Mouse (Mus musculus) embryonic fibroblast, embryonic 13.5 days (primary cell): ENCODE measurements around the gene Utf1.

Source experiments
- CTCF ChIP-seq: IDR thresholded peaks from 2 replicates; pipeline ENCODE4 v1.5.1; 2011; ENCODE audit warnings: mild to moderate bottlenecking, control low read depth, low read length, moderate library complexity, borderline replicate concordance; ENCODE audit not compliant: insufficient read depth
- POLR2A ChIP-seq: IDR thresholded peaks from 2 replicates; pipeline ENCODE4 v1.6.1; 2011; ENCODE audit warnings: low read depth, mild to moderate bottlenecking, control low read depth, low read length, moderate library complexity

DNA sequence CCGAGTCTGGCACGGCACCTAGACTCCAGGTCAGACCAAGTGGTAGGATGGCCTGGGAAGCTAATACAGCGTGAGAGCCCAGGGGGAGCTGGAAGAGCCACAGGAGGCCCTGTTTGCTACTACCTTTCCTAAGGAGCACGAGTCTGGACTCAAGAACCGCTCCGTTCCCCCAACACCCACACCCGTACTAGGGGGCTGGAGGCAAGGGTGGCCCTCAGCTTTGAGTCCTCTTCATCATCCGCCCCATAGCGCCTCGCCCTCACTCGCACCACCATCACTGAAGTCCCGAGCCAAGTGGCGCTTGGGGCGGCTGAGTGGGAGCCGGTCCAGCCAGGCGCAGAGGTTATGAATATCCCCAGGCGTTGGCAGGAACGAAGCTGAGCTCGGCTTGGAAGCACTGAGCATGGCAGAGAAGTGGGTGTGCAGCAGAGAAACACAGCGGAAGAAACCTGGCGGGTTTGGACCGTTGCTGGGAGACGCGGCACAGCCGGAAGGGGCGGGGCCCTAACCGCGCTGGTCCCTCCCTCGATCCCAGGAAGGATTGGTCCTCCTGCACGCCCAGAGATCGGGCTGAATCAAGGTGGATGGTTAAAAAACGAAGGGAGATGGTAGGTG, 34.8 kb downstream of the Utf1 start, which contains the start of gene 6430531B16Rik:
- TF ChIP-seq POLR2A (0 out of 2 replicates have a peak, but pooled peaks have one; percentile 50), CTCF (no peak)
